Mouse (Mus musculus): ENCODE measurements around the gene Trp53rkb. TPM values are rescaled to one million over a fixed set of nuclear protein-coding genes. Genes with fewer than 3 reads are reported as not detected.
A peak's percentile ranks its signal among the peaks of the same experiment; 100 is the strongest.

The Trp53rkb gene
- polyA plus RNA-seq, 1 experiment, result 4.3 TPM

DNA sequence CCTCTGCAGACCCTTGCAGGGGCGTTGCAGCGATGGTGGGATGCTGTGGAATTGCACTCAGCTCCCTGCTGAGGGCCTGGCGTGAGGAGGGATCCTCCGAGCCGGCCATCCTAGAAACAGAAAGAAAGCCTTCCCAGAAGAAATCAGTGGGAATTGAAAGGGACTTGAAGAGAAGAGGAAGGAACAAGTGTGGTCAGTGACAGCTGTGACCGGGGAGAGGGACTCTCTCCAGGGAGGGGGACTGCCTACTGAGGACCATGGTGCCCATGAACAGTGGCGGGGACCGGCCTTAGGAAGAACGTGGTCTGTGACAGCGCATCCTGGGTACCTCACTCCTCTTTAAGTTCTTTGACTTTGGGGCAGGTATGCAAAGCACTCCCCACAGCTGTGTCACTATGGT is 18.7 kb upstream of the Trp53rkb start:
- no peaks in the 10 kb centered on the region for H3K9me3 ChIP-seq (replicated peaks; ENCODE audit: control insufficient read depth, insufficient read depth, low read length, poor library complexity, severe bottlenecking)
- no peak overlapping the region for H3K9ac ChIP-seq (ENCODE audit: low read depth, poor library complexity, severe bottlenecking)
- no peak overlapping the region for H3K27ac ChIP-seq (ENCODE audit: insufficient read depth, low read length)
- TF ChIP-seq POLR2A (IDR thresholded peaks at IDR 0.05; ENCODE audit: insufficient read depth, low read length), result no peak
- no peaks in the 10 kb centered on the region for H3K27me3 ChIP-seq (ENCODE audit: control insufficient read depth, insufficient read depth, low read length, poor library complexity, severe bottlenecking)
- no peaks in the 10 kb centered on the region for H3K36me3 ChIP-seq (ENCODE audit: control insufficient read depth, insufficient read depth, low read length, poor library complexity, severe bottlenecking)
- H3K4me1 ChIP-seq (ENCODE audit: control insufficient read depth, insufficient read depth, low read length), result no peaks in the 10 kb centered on the region
- H3K4me3 ChIP-seq (ENCODE audit: low read depth, low read length), result no peak overlapping the region

DNA sequence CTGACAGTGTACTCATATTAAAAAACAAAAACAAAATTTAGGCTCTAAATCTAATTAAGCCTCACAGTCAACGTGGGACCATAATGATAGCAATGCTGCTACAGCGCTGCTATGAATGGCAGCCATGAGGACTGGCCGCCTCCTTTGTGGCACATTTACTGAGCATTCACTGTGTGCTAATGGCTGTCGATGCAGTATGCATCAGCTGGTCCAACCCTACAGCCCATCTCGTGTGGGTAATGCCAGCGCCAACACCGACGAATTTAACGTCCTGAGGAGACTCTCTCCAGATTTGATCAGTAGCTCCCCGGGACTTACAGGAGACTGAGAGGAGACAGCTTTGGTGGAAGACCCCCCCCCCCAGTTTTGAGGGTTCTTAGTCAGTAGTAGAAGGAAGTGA is 18.1 kb upstream of the Trp53rkb start:
- no peak for TF ChIP-seq CTCF (IDR thresholded peaks at IDR 0.05; ENCODE audit: low read depth, low read length)
- TF ChIP-seq POLR2A (IDR thresholded peaks at IDR 0.05; ENCODE audit: insufficient read depth, low read length), result no peak
- no peak for TF ChIP-seq EP300 (IDR thresholded peaks at IDR 0.05; ENCODE audit: insufficient read depth, low read depth, low read length)
- Histone ChIP-seq H3K27me3 (ENCODE audit: control insufficient read depth, insufficient read depth, low read length, poor library complexity, severe bottlenecking) (no peaks in the 10 kb centered on the region), H3K36me3 (ENCODE audit: control insufficient read depth, insufficient read depth, low read length, poor library complexity, severe bottlenecking) (no peaks in the 10 kb centered on the region), H3K9me3 (replicated peaks; ENCODE audit: control insufficient read depth, insufficient read depth, low read length, poor library complexity, severe bottlenecking) (no peaks in the 10 kb centered on the region), H3K4me3 (ENCODE audit: low read depth, low read length) (no peak overlapping the region), H3K27ac (ENCODE audit: insufficient read depth, low read length) (no peak overlapping the region), H3K9ac (ENCODE audit: low read depth, poor library complexity, severe bottlenecking) (no peak overlapping the region), H3K4me1 (ENCODE audit: control insufficient read depth, insufficient read depth, low read length) (no peaks in the 10 kb centered on the region)

DNA sequence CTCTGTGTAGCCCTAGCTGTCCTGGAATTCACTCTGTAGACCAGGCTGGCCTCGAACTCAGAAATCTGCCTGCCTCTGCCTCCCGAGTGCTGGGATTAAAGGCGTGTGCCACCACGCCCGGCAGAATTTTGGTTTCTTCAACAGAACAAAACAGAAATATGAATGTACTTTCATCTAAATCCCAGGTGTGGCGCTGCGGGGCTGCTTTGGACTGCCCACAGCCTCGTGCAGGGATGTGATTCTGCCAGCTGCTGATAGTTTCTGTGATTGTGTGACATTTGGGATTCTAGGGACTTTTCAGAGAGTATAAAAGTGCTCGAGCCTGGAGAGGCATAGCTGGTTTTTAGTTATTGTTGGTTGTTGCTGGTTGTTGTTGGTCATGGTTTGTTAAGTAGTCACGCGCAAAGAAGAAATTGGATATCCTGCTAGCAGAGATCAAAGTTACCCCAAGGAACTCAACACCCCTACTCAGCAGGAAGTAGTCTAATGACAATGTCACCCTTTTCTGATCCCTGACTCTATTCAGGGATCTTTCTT is 16.9 kb upstream of the Trp53rkb start:
- TF ChIP-seq POLR2A (IDR thresholded peaks at IDR 0.05; ENCODE audit: insufficient read depth, low read length) (no peak), CTCF (IDR thresholded peaks at IDR 0.05; ENCODE audit: low read depth, low read length) (peak; percentile 20)
- Histone ChIP-seq H3K9me3 (replicated peaks; ENCODE audit: control insufficient read depth, insufficient read depth, low read length, poor library complexity, severe bottlenecking) (no peaks in the 10 kb centered on the region), H3K36me3 (ENCODE audit: control insufficient read depth, insufficient read depth, low read length, poor library complexity, severe bottlenecking) (no peaks in the 10 kb centered on the region), H3K9ac (ENCODE audit: low read depth, poor library complexity, severe bottlenecking) (no peak overlapping the region), H3K27me3 (ENCODE audit: control insufficient read depth, insufficient read depth, low read length, poor library complexity, severe bottlenecking) (no peaks in the 10 kb centered on the region), H3K4me3 (ENCODE audit: low read depth, low read length) (no peak overlapping the region), H3K27ac (ENCODE audit: insufficient read depth, low read length) (no peak overlapping the region), H3K4me1 (ENCODE audit: control insufficient read depth, insufficient read depth, low read length) (no peaks in the 10 kb centered on the region)

DNA sequence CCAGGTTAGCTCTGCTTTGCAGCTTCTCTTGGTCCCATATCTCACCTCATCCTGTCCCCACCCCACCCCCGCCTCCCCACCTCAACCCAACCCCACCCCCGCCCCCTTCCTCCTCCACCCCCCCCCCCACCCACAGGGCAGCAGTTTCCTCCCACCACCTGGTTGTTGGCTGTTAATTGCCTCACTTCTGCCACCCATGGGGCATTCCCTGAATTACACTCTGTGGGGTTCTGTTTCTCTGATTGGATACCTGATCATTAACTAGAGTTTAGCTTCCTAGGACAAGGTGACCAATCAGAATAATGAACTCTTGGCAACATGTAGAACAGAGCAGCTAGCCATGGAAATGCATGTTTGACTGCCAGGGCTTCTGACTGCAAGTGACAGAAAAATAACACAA is 16.1 kb upstream of the Trp53rkb start:
- peak; percentile 11 for TF ChIP-seq CTCF (IDR thresholded peaks at IDR 0.05; ENCODE audit: low read depth, low read length)
- no peak for TF ChIP-seq POLR2A (IDR thresholded peaks at IDR 0.05; ENCODE audit: insufficient read depth, low read length)
- Histone ChIP-seq H3K36me3 (ENCODE audit: control insufficient read depth, insufficient read depth, low read length, poor library complexity, severe bottlenecking) (no peaks in the 10 kb centered on the region), H3K27ac (ENCODE audit: insufficient read depth, low read length) (no peak overlapping the region), H3K9me3 (replicated peaks; ENCODE audit: control insufficient read depth, insufficient read depth, low read length, poor library complexity, severe bottlenecking) (no peaks in the 10 kb centered on the region), H3K4me1 (ENCODE audit: control insufficient read depth, insufficient read depth, low read length) (no peaks in the 10 kb centered on the region), H3K27me3 (ENCODE audit: control insufficient read depth, insufficient read depth, low read length, poor library complexity, severe bottlenecking) (no peaks in the 10 kb centered on the region), H3K4me3 (ENCODE audit: low read depth, low read length) (no peak overlapping the region), H3K9ac (ENCODE audit: low read depth, poor library complexity, severe bottlenecking) (no peak overlapping the region)

DNA sequence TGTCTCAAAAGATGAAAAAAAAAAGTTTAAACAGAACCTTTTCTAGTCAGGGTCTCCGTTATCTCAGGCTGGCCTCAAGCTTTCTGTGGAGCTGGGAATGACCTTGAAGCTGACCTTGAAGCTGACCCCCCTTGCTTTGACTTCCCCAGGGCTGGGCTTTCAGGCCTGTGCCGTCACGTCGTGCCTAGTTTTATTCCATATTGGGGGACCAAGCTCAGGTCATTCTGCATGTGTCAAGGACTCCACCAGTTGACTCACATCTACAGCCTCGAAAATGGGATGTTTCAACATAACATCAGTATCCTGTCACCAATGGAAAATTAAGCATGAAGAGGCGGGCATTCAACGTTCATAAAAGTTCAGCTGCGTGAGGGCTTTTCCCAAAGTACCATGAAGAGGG is 12.4 kb upstream of the Trp53rkb start:
- Histone ChIP-seq H3K27ac (ENCODE audit: insufficient read depth, low read length) (no peak overlapping the region), H3K4me3 (ENCODE audit: low read depth, low read length) (no peak overlapping the region), H3K9ac (ENCODE audit: low read depth, poor library complexity, severe bottlenecking) (no peak overlapping the region), H3K36me3 (ENCODE audit: control insufficient read depth, insufficient read depth, low read length, poor library complexity, severe bottlenecking) (no peaks in the 10 kb centered on the region), H3K9me3 (replicated peaks; ENCODE audit: control insufficient read depth, insufficient read depth, low read length, poor library complexity, severe bottlenecking) (no peaks in the 10 kb centered on the region), H3K4me1 (ENCODE audit: control insufficient read depth, insufficient read depth, low read length) (no peaks in the 10 kb centered on the region), H3K27me3 (ENCODE audit: control insufficient read depth, insufficient read depth, low read length, poor library complexity, severe bottlenecking) (no peaks in the 10 kb centered on the region)
- TF ChIP-seq POLR2A (IDR thresholded peaks at IDR 0.05; ENCODE audit: insufficient read depth, low read length), result no peak

DNA sequence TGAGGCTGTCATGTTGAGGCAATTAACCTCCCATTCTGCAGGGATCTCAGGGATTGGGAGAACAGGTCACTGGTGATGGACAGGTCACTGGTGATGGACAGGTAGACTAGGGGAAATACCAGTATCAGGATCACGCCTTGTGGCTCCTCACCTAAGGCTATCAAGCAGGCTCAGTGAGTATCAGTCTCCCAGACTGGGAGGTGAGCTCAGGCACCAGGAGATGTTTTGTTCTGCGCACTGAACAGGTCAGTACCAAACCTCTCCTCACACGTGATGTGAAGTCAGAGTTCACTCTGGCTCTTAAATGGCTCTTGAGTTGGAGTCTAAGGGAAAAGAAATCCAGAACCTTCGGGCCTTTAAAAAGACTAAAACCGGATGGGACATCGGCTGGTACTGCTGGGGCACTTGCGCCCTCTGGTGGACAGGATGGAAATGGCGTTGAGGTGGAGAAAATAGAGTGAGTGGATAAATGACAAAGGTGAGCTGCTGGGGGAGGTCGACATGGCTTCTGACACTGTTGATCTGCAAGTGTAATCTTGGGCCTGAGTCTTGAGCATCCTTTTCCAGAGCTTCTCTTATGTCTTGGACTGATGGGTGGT is 11.3 kb upstream of the Trp53rkb start:
- Histone ChIP-seq H3K27me3 (ENCODE audit: control insufficient read depth, insufficient read depth, low read length, poor library complexity, severe bottlenecking) (no peaks in the 10 kb centered on the region), H3K4me3 (ENCODE audit: low read depth, low read length) (no peak overlapping the region), H3K9me3 (replicated peaks; ENCODE audit: control insufficient read depth, insufficient read depth, low read length, poor library complexity, severe bottlenecking) (no peaks in the 10 kb centered on the region), H3K9ac (ENCODE audit: low read depth, poor library complexity, severe bottlenecking) (no peak overlapping the region), H3K4me1 (ENCODE audit: control insufficient read depth, insufficient read depth, low read length) (no peaks in the 10 kb centered on the region), H3K36me3 (ENCODE audit: control insufficient read depth, insufficient read depth, low read length, poor library complexity, severe bottlenecking) (no peaks in the 10 kb centered on the region), H3K27ac (ENCODE audit: insufficient read depth, low read length) (no peak overlapping the region)
- TF ChIP-seq CTCF (IDR thresholded peaks at IDR 0.05; ENCODE audit: low read depth, low read length), result peak; percentile 95
- no peak for TF ChIP-seq POLR2A (IDR thresholded peaks at IDR 0.05; ENCODE audit: insufficient read depth, low read length)
- no peak for TF ChIP-seq EP300 (IDR thresholded peaks at IDR 0.05; ENCODE audit: insufficient read depth, low read depth, low read length)

Data from ES-Bruce4 (cell line).